Mouse (Mus musculus) limb, embryonic 13.5 days (tissue): Measurements from ENCODE around the gene Shroom3. TPM values are rescaled to one million over a fixed set of nuclear protein-coding genes. Genes with fewer than 3 reads are reported as not detected.

Source experiments
- ATAC-seq: fragments of 200-750 bp; cut with Nextera tagmentation; 2 replicates; pipeline ENCODE4 v1.8.0; 2017; ENCODE audit warnings: low read depth, moderate number of reproducible peaks, moderate TSS enrichment; ENCODE audit not compliant: low FRiP score
- H3K27ac ChIP-seq: fragments of 300-500 bp; sonication (generic); 2 replicates; pipeline ENCODE4 v1.5.1; 2015; ENCODE audit warnings: inconsistent platforms, mild to moderate bottlenecking, moderate library complexity
- H3K27me3 ChIP-seq: fragments of 300-500 bp; sonication (generic); 2 replicates; pipeline ENCODE4 v1.6.1; 2015; ENCODE audit warnings: mild to moderate bottlenecking, inconsistent platforms
- H3K36me3 ChIP-seq: fragments of 300-500 bp; sonication (generic); 2 replicates; pipeline ENCODE4 v1.6.1; 2015; ENCODE audit warnings: inconsistent platforms, mild to moderate bottlenecking, moderate library complexity
- H3K4me1 ChIP-seq: fragments of 300-500 bp; sonication (generic); 2 replicates; pipeline ENCODE4 v1.6.1; 2015; ENCODE audit warnings: inconsistent platforms
- H3K4me2 ChIP-seq: fragments of 300-500 bp; sonication (generic); replicated peaks from 2 replicates; pipeline ENCODE4 v1.6.1; 2015; ENCODE audit warnings: inconsistent platforms, mild to moderate bottlenecking, moderate library complexity
- H3K4me3 ChIP-seq: fragments of 300-500 bp; sonication (generic); 2 replicates; pipeline ENCODE4 v1.5.1; 2015; ENCODE audit warnings: moderate library complexity, mild to moderate bottlenecking, inconsistent platforms
- H3K9ac ChIP-seq: fragments of 300-500 bp; sonication (generic); 2 replicates; pipeline ENCODE4 v1.6.1; 2015; ENCODE audit warnings: mild to moderate bottlenecking, inconsistent platforms
- H3K9me3 ChIP-seq: fragments of 300-500 bp; sonication (generic); 2 replicates; pipeline ENCODE4 v1.6.1; 2016; ENCODE audit warnings: inconsistent platforms
- WGBS: fragments of 180-500 bp; shearing (Covaris S2); methylation state at CpG from one replicate; pipeline ENCODE4 v1.1.7; 2015; 5-methylcytosine and 5-hydroxymethylcytosine counted together
- polyA plus RNA-seq: library from polyadenylated mRNA; unstranded; fragments of >200 nt; fragmentation: Nextera tagmentation; extraction: Ambion mirVana; gene quantifications from 2 replicates; pipeline ENCODE4 v1.2.1, GENCODE M21; 2015

The Shroom3 gene
- polyA plus RNA-seq, 1 experiment from 2014 or later: 3.8 TPM

DNA sequence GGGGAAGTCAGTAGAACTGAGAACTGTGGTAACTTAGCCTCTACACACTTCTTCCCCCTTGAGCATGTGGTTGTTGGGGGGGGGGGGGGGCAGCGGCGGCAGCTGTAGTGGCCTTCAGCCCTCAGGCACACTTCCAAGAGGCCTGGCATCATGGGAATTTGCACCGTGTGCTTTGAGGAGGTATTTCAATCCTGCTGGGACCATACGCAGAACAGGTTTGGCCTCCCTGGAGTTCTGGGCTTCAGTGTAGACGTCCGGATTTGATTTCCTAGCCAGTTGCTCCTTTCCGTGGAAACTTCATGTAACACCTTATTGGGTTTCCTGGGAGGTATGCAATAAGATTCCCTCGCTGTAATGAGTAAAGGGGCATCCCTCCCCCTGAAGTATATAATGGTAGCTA, 105.8 kb downstream of the Shroom3 start:
- no peak overlapping the region for H3K9ac ChIP-seq
- peak; percentile 85 for ATAC-seq
- H3K36me3 ChIP-seq: no peaks in the 10 kb centered on the region
- WGBS: 31% methylated on average over 8 of the region's 8 CpGs
- no peak overlapping the region for H3K4me2 ChIP-seq
- no peaks in the 10 kb centered on the region for H3K27me3 ChIP-seq
- peaks cover 8% of the 10 kb centered on the region; the same call in 1 of the 2 replicates for H3K4me1 ChIP-seq
- H3K9me3 ChIP-seq: no peaks in the 10 kb centered on the region
- H3K4me3 ChIP-seq: no peak overlapping the region
- H3K27ac ChIP-seq: no peak overlapping the region

DNA sequence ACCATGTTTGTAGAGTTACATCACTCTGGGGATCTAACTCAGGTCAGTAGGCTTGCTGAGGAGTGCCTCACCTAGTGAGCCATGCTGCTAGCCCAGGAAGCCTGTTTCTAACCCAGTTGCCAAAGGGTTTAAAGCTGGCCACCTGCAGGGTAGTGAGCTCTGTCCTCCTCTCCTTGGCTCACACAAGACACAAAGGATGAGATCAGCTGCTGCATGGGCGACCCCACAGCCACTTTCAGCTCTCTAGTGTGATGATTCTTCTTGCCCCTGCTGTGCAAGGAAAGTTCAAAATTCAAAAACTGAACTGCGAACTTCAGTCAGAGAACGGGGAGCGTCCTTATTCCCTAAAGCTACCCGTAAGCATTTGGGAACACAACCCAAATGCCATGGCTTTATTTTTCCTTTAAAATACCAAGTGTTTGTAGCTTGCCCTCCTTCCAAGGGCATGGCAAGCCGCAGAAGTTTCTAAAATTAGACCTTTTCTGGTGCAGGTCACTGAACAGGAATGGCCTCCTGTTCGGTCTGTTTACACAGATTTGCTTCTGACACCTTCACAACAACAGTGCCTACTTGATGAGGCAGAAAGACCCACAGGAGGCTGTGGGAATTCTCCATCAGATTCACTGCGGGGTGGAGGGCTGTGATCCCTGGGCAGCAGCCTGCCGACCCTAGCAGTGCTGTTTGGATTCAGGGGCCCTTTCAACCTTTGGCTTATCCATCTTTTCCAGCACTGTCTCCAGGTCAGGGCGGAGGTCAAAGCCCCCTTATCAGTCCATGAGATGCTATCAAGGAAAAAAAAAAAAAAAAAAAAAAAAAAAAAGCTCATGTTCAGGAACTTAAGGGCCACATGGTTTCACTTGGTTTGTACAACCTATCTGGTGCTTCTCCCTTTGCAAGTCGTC, 113.1 kb downstream of the Shroom3 start:
- Histone ChIP-seq H3K4me3 (no peak overlapping the region), H3K4me2 (no peak overlapping the region), H3K4me1 (no peaks in the 10 kb centered on the region), H3K9me3 (peaks cover 5% of the 10 kb centered on the region), H3K9ac (no peak overlapping the region), H3K36me3 (no peaks in the 10 kb centered on the region), H3K27ac (no peak overlapping the region), H3K27me3 (no peaks in the 10 kb centered on the region)
- no peak for ATAC-seq
- WGBS: 47% methylated on average over 11 of the region's 11 CpGs

DNA sequence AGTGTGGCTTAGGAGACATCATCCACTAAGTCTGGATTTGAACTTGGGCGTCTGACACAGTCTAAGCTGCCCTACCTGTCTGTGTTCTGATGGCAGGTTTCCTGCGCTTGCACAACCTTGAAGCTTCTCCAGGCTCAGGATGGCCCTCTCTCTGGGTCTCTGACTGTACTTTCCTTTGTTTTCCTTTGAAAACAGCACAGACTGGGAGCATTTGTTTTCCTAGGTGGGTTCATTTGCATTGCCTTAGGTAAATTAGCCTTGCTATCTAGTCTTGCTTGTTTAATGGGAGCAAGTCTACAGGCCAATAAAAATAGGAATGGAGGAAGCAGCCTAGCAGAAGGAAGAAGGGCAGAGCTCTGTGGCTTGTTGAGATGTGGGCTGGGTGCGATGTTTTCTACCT, 114.7 kb downstream of the Shroom3 start:
- ATAC-seq: no peak
- Histone ChIP-seq H3K27me3 (no peaks in the 10 kb centered on the region), H3K4me2 (no peak overlapping the region), H3K36me3 (no peaks in the 10 kb centered on the region), H3K4me3 (no peak overlapping the region), H3K27ac (no peak overlapping the region), H3K4me1 (no peaks in the 10 kb centered on the region), H3K9me3 (peaks cover 5% of the 10 kb centered on the region), H3K9ac (no peak overlapping the region)
- WGBS: 71% methylated on average over 3 of the region's 3 CpGs

DNA sequence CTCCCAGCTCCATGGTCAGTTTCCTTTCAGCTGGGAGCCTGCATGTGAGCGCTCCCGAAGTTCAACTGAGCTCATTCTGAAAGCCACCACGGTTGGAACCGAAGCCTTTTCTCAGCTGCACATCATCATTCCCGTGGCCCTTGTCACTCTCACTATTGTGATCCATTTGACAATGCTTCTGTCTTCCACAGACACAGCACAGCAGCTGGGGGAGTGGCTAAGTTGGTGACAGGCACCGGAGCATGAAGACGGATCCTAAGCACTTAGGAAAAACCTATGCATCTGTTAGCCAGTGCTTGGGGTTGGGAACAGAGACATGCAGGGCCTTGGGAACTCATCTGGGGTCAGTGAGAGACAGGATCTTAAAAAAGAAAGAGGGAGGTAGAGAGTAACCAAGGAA, 121.1 kb downstream of the Shroom3 start:
- peaks cover 20% of the 10 kb centered on the region for H3K4me1 ChIP-seq
- ATAC-seq: no peak
- 68% methylated on average over 7 of the region's 7 CpGs for WGBS

DNA sequence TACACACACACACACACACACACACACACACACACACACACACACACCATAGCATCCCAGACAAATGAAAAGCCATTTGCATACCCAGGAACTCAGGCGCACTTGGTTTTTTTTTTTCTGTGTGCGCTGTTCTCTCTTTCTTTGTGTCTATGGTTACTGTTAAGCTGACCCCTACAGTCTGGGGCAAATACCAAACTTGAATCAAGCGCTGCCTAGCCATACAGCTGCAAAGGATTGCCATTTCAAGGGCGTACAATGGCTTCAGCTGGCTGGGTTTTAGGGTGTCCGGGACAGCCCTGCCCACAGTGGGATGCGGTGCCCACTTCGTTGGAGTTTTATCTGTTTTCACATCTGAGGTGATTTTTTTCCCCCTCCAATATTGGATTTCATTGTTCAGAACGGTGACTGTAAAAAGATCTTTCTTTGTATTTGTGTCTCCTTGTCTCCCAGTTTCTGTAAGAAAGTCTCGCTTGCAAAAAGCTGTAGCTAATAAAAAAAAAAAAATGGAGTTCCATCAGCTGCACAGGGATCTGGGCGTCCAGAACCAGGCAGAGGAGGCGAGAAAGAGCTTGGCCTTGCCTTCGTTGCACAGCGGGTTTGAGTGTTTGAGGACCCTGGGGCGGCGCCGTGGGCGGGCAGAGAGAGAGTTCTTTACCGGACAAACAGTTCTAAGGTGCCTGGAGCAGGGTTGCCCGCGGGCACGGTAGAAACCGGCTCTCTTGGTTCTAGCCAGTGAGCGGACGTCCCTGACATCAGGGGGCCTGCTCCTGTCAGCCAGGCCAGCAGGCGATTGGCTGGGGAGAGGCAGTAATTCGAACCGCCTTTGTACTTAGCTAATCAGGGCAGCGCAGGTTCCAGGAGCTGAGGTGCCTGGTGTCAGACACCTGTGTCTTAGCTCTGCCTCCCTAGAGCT, 125.5 kb downstream of the Shroom3 start:
- WGBS: 6% methylated on average over 28 of the region's 28 CpGs
- Histone ChIP-seq H3K27ac (no peak overlapping the region), H3K9ac (peak overlapping the region; percentile 26; the same call in 1 of the 2 replicates), H3K4me2 (peak overlapping the region; percentile 67), H3K9me3 (no peaks in the 10 kb centered on the region), H3K4me3 (peak overlapping the region; percentile 37), H3K4me1 (peaks cover 49% of the 10 kb centered on the region), H3K27me3 (0 out of 2 replicates have a peak, but pooled peaks cover 6% of the 10 kb centered on the region), H3K36me3 (no peaks in the 10 kb centered on the region)
- peak; percentile 86 for ATAC-seq

More for the DNA sequence above, 121.1 kb downstream of the Shroom3 start:
- H3K27me3 ChIP-seq: 0 out of 2 replicates have a peak, but pooled peaks cover 2% of the 10 kb centered on the region
- no peaks in the 10 kb centered on the region for H3K9me3 ChIP-seq
- no peak overlapping the region for H3K4me3 ChIP-seq
- no peaks in the 10 kb centered on the region for H3K36me3 ChIP-seq
- no peak overlapping the region for H3K4me2 ChIP-seq
- H3K27ac ChIP-seq: no peak overlapping the region
- no peak overlapping the region for H3K9ac ChIP-seq

DNA sequence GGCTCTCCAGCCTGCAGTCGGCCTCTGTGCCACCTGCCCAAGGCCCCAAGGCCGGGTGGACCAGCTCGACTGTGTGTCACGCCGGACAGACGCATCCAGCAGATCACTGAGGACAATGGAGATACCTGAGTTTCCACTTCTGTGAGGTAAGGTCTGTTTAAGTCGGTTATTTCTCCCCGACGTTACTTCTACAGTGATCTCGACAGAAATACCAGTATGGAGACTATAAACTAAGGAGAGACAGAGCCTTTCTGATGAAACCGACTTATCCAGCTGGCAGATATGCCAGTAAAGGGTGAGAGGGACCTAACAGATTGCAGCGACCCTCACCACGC, 126.1 kb downstream of the Shroom3 start:
- Histone ChIP-seq H3K36me3 (no peaks in the 10 kb centered on the region), H3K27me3 (0 out of 2 replicates have a peak, but pooled peaks cover 6% of the 10 kb centered on the region), H3K4me2 (peak overlapping the region; percentile 67), H3K4me3 (peak overlapping the region; percentile 37), H3K9me3 (no peaks in the 10 kb centered on the region), H3K9ac (no peak overlapping the region; the same call in 1 of the 2 replicates), H3K27ac (no peak overlapping the region), H3K4me1 (peaks cover 49% of the 10 kb centered on the region)
- no peak for ATAC-seq
- WGBS: 17% methylated on average over 13 of the region's 13 CpGs

DNA sequence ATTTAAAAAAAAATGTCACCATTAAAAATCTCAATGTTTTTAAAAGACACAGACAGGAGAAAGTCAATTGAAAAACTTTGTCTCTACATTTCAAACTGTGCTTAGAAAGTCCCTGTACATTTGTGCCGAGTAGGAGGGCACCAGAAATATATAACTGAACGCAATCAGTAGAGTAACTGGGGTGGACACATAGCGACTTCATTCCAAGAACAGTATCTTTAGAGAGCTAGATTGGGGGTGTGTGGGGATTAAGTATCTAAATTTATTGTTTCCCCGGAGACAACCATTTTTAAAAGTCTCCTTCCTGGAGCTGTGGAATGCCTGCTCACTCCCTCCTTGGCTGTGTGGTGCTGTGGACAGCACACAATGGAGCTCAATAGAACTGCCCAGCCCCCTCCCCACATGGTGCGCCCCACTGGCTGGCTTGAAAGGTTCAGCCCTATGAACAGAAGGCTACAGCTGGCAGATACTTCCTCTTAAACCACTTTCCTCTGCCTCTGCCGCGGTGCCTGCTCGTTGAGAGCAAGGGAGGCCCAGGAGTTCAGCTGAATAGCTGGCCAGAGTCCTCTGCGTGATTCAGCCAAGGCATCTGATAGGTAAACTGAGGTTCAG, 127.8 kb downstream of the Shroom3 start:
- Histone ChIP-seq H3K27me3 (0 out of 2 replicates have a peak, but pooled peaks cover 6% of the 10 kb centered on the region), H3K4me1 (peaks cover 43% of the 10 kb centered on the region), H3K4me3 (no peak overlapping the region), H3K9ac (no peak overlapping the region), H3K9me3 (no peaks in the 10 kb centered on the region), H3K27ac (peak overlapping the region; percentile 1; the same call in 1 of the 2 replicates), H3K36me3 (no peaks in the 10 kb centered on the region), H3K4me2 (0 out of 2 replicates have a peak overlapping the region, but pooled peaks have one; percentile 25)
- WGBS: 18% methylated on average over 9 of the region's 9 CpGs
- ATAC-seq: peak; percentile 62

DNA sequence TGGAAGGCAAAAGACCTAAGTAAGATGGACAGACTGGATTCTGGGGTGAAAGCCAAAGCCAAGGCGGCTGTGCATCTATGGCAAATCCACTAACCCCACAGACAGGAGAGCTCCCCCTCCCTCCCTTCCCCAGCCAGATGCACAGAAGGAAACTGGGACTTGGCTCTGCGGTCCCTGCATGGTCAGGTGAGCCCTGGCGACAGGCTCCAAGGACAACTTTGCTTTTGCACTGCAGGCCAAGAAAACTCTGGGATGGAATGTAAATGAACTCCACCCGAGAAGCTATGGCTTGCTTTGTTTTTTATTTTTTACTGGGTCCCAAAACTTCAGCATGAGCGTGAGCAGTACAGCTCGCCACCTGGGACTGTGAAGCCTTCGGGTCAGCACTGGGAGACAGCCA, 128.5 kb downstream of the Shroom3 start:
- Histone ChIP-seq H3K9ac (no peak overlapping the region), H3K4me2 (no peak overlapping the region), H3K4me3 (no peak overlapping the region), H3K27ac (no peak overlapping the region), H3K4me1 (peaks cover 43% of the 10 kb centered on the region), H3K36me3 (no peaks in the 10 kb centered on the region), H3K9me3 (no peaks in the 10 kb centered on the region), H3K27me3 (0 out of 2 replicates have a peak, but pooled peaks cover 6% of the 10 kb centered on the region)
- 23% methylated on average over 7 of the region's 7 CpGs for WGBS
- ATAC-seq: no peak

DNA sequence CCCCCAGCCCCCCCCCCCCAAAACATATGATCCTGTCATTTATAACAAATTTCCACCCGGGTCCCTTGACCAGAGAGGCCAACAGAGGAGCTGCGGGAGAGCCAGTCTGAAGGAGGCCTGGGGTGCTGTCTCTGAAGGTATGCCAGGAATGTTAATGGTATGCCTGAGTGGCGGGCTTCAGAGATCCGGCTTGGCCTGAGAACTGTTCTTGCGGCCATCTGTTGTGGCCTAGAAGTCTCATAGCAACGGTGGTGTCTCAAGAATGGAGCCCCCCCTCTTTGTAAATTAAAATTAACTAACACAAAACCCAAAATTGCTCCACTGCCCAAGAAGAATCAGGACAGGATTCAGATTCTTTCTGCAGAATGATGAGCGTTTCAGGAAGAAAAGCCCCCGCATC, 129.7 kb downstream of the Shroom3 start:
- Histone ChIP-seq H3K9me3 (no peaks in the 10 kb centered on the region), H3K27me3 (0 out of 2 replicates have a peak, but pooled peaks cover 6% of the 10 kb centered on the region), H3K4me2 (no peak overlapping the region), H3K27ac (no peak overlapping the region; the same call in 1 of the 2 replicates), H3K36me3 (no peaks in the 10 kb centered on the region), H3K4me1 (peaks cover 43% of the 10 kb centered on the region), H3K9ac (no peak overlapping the region), H3K4me3 (no peak overlapping the region)
- ATAC-seq: peak; percentile 66; the same call in 1 of the 2 replicates
- WGBS: 17% methylated on average over 8 of the region's 8 CpGs

DNA sequence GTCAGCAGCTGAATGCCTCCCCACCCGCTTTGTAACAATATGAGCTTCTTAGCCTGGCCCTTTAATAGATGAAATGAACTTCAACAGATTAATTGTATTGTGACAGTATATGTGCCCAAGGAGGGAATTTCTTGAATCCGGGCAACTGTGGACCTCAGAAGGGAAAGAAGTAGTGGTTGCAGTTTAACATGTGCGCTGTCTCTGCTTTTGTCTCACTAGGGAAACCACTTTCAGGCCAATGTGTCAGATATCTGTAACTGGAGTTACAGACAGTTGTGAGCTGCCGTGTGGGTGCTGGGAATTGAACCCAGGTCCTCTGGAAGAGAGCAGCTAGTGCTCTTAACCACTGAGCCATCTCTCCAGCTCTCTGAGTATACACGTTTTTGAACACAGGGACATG, 130.3 kb downstream of the Shroom3 start:
- Histone ChIP-seq H3K36me3 (no peaks in the 10 kb centered on the region), H3K9ac (no peak overlapping the region), H3K27ac (no peak overlapping the region), H3K9me3 (no peaks in the 10 kb centered on the region), H3K27me3 (0 out of 2 replicates have a peak, but pooled peaks cover 6% of the 10 kb centered on the region), H3K4me2 (no peak overlapping the region), H3K4me3 (no peak overlapping the region), H3K4me1 (peaks cover 37% of the 10 kb centered on the region)
- ATAC-seq: no peak
- 81% methylated on average over 5 of the region's 5 CpGs for WGBS

DNA sequence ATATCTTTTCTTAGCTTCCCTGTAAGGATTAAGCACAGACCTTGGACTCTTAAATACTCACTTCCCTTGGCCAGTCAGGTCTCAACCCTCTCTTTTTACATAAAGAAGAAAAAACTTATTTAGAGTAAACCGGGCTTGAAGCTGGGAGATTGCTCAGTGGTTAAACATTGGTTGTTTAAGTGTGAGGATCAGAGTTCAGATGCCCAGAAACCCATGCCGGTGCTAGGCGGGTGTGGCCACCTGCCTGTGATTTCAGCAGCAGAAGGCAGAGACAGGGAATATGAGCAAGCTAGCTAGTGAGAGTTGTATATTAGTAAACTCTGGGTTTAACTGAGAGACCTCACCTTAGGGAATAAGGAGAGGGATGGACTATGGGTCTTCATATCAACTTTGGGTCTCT, 131.4 kb downstream of the Shroom3 start:
- Histone ChIP-seq H3K27ac (no peak overlapping the region), H3K4me2 (no peak overlapping the region), H3K9ac (no peak overlapping the region), H3K27me3 (0 out of 2 replicates have a peak, but pooled peaks cover 2% of the 10 kb centered on the region), H3K9me3 (no peaks in the 10 kb centered on the region), H3K4me3 (no peak overlapping the region), H3K36me3 (no peaks in the 10 kb centered on the region), H3K4me1 (peaks cover 27% of the 10 kb centered on the region)
- WGBS: 92% methylated on average over 3 of the region's 3 CpGs
- ATAC-seq: no peak
